ENCODE assay signal across 23 mouse cellular contexts in genomic region chr2:38613576-38613975, GRCm38 (mm10). TPM values are rescaled to one million over a fixed set of nuclear protein-coding genes. Genes with fewer than 3 reads are reported as not detected.
DNase-seq lines count a peak whose midpoint lies in the region; ATAC-seq and TF ChIP-seq lines count a peak whose summit lies in the region.
"Had no signal": no experiment of that assay in that cellular context is flagged by ENCODE, and none has a peak within 500 bp of the region (broad histone marks: within the 10 kb centered on the region; RNA-seq: fewer than 3 reads in every experiment).

No protein-coding gene starts in this region.

- no peak for ATAC-seq in neural tube, embryonic 13.5 days (ENCODE audit: low read depth)
- no peak for ATAC-seq in neural tube, embryonic 15.5 days (ENCODE audit: low FRiP score)
- ATAC-seq: activated CD4-positive, CD25-positive, alpha-beta regulatory T cell, adult 4 months; forebrain, embryonic 16.5 days had no signal

- no peak overlapping the region for H3K9ac ChIP-seq in neural tube, embryonic 13.5 days
- H3K9ac ChIP-seq in neural tube, embryonic 15.5 days (replicated peaks): no peak overlapping the region
- H3K9ac ChIP-seq: embryonic facial prominence, embryonic 13.5 days; limb, embryonic 15.5 days had no signal

- H3K36me3 ChIP-seq in neural tube, embryonic 13.5 days: peaks cover 18% of the 10 kb centered on the region; the same call in 1 of the 2 replicates
- no peaks in the 10 kb centered on the region for H3K36me3 ChIP-seq in neural tube, embryonic 15.5 days

- WGBS in neural tube, embryonic 13.5 days: 88% methylated on average over 3 of the region's 3 CpGs
- WGBS in neural tube, embryonic 15.5 days: 89% methylated on average over 3 of the region's 3 CpGs

- TF ChIP-seq CTCF in layer of hippocampus, adult 2 months (conservative IDR thresholded peaks at IDR 0.05): no peak

- H3K9me3 ChIP-seq in neural tube, embryonic 13.5 days: no peaks in the 10 kb centered on the region
- no peaks in the 10 kb centered on the region for H3K9me3 ChIP-seq in neural tube, embryonic 15.5 days (replicated peaks)
- H3K9me3 ChIP-seq: embryonic facial prominence, embryonic 13.5 days; G1E; hindbrain, embryonic 10.5 days; limb, embryonic 15.5 days; megakaryocyte, embryonic 14.5 days had no signal

- no peaks in the 10 kb centered on the region for H3K27me3 ChIP-seq in neural tube, embryonic 13.5 days
- H3K27me3 ChIP-seq in neural tube, embryonic 15.5 days (replicated peaks): no peaks in the 10 kb centered on the region
- H3K27me3 ChIP-seq: embryonic facial prominence, embryonic 13.5 days; limb, embryonic 15.5 days; megakaryocyte, embryonic 14.5 days had no signal

- H3K27ac ChIP-seq in layer of hippocampus, adult 2 months: peak overlapping the region; percentile 16; the same call in 1 of the 2 replicates
- H3K27ac ChIP-seq in neural tube, embryonic 13.5 days (replicated peaks): 0 out of 2 replicates have a peak overlapping the region, but pooled peaks have one; percentile 23
- H3K27ac ChIP-seq in neural tube, embryonic 15.5 days (replicated peaks): no peak overlapping the region
- H3K27ac ChIP-seq: embryonic facial prominence, embryonic 13.5 days; heart, adult 2 months; hindbrain, embryonic 10.5 days; limb, embryonic 15.5 days had no signal

- no peak overlapping the region for H3K4me2 ChIP-seq in neural tube, embryonic 13.5 days
- no peak overlapping the region for H3K4me2 ChIP-seq in neural tube, embryonic 15.5 days
- H3K4me2 ChIP-seq: embryonic facial prominence, embryonic 13.5 days; limb, embryonic 15.5 days had no signal

- DNase-seq in adrenal gland, postnatal 10 days: peak; percentile 25
- DNase-seq in adrenal gland, adult 18-20 months (ENCODE audit: low spot score in 2 of 2): no peak
- DNase-seq in gastrocnemius, adult 18-20 months (ENCODE audit: low spot score): peak; percentile 31
- DNase-seq in gastrocnemius, postnatal 10 days: no peak
- DNase-seq in layer of hippocampus, adult 2 months (ENCODE audit: low spot score in 2 of 2): no peak
- no peak for DNase-seq in layer of hippocampus, adult 11-12 months (ENCODE audit: low spot score)
- DNase-seq: cerebellum, adult 11-12 months; heart, adult 2 months; kidney, adult 8-10 months; kidney, postnatal 14 days; lung, adult 2 months; right cerebral cortex, postnatal 14 days; thymus, adult 2 months had no signal

- peaks cover 64% of the 10 kb centered on the region for H3K4me1 ChIP-seq in neural tube, embryonic 13.5 days (replicated peaks)
- H3K4me1 ChIP-seq in neural tube, embryonic 15.5 days: peaks cover 43% of the 10 kb centered on the region

- no peak overlapping the region for H3K4me3 ChIP-seq in layer of hippocampus, adult 2 months
- no peak overlapping the region for H3K4me3 ChIP-seq in neural tube, embryonic 13.5 days
- H3K4me3 ChIP-seq in neural tube, embryonic 15.5 days (replicated peaks): no peak overlapping the region
- H3K4me3 ChIP-seq: embryonic facial prominence, embryonic 13.5 days; heart, adult 2 months; hindbrain, embryonic 10.5 days; limb, embryonic 15.5 days; megakaryocyte, embryonic 14.5 days; myocyte had no signal

RNA-seq across cellular contexts. Expression of gene Psmb7, which starts 30.3 kb away (rescaled TPM):
- 100 to 1,000 TPM; 274 to 276 TPM for total RNA-seq in adrenal gland, postnatal 10 days (2021)
- total RNA-seq in adrenal gland, adult 18-20 months (2021): 100 to 1,000 TPM; 278 to 331 TPM
- 100 to 1,000 TPM; 301 to 309 TPM for total RNA-seq in gastrocnemius, adult 18-20 months (2021)
- 100 to 1,000 TPM; 278 to 306 TPM for total RNA-seq in gastrocnemius, postnatal 10 days (2021)
- 100 to 1,000 TPM; 186 to 198 TPM for total RNA-seq in layer of hippocampus, adult 2 months (2021)
- 316 and 318 TPM in 2 replicates for polyA plus RNA-seq in neural tube, embryonic 13.5 days (2015; fragmentation: Nextera tagmentation; extraction: Ambion mirVana)
- 283 and 284 TPM in 2 replicates for polyA plus RNA-seq in neural tube, embryonic 15.5 days (2015; fragmentation: Nextera tagmentation; extraction: Ambion mirVana)

Comparison
In these comparisons a context has a peak if more than half of its experiments do, and no peak if none do; other contexts are left out.
1. DNase-seq: peak in adrenal gland, postnatal 10 days (single experiment) and gastrocnemius, adult 18-20 months (single experiment); none in adrenal gland, adult 18-20 months (0 of 2), gastrocnemius, postnatal 10 days (single experiment), layer of hippocampus, adult 2 months (0 of 2) and layer of hippocampus, adult 11-12 months (single experiment).